Mouse (Mus musculus) embryonic facial prominence, embryonic 14.5 days (tissue): ENCODE data around the gene Kif3a. TPM values are rescaled to one million over a fixed set of nuclear protein-coding genes. Genes with fewer than 3 reads are reported as not detected.

Source experiments
- ATAC-seq: fragments of 200-750 bp; cut with Nextera tagmentation; 2 replicates; pipeline ENCODE4 v1.8.0; 2017; ENCODE audit warnings: low read depth, moderate number of reproducible peaks, moderate TSS enrichment
- DNase-seq: peaks from one replicate; pipeline ENCODE4 v3.0.0-alpha.2; 2015; ENCODE audit warnings: low spot score
- H3K27ac ChIP-seq: fragments of 300-500 bp; sonication (generic); replicated peaks from 2 replicates; pipeline ENCODE4 v1.5.1; 2014; ENCODE audit warnings: low read depth, mild to moderate bottlenecking, low read length, moderate library complexity
- H3K27me3 ChIP-seq: fragments of 300-500 bp; sonication (generic); replicated peaks from 2 replicates; pipeline ENCODE4 v1.6.1; 2014; ENCODE audit warnings: low read length; ENCODE audit not compliant: control insufficient read depth, insufficient read depth
- H3K36me3 ChIP-seq: fragments of 300-500 bp; sonication (generic); 2 replicates; pipeline ENCODE4 v1.6.1; 2014; ENCODE audit warnings: low read length, mixed read lengths; ENCODE audit not compliant: control insufficient read depth, insufficient read depth
- H3K4me1 ChIP-seq: fragments of 300-500 bp; sonication (generic); 2 replicates; pipeline ENCODE4 v1.6.1; 2014; ENCODE audit warnings: antibody characterized with exemption, low read length; ENCODE audit not compliant: control insufficient read depth, insufficient read depth
- H3K4me2 ChIP-seq: fragments of 300-500 bp; sonication (generic); 2 replicates; pipeline ENCODE4 v1.6.1; 2014; ENCODE audit warnings: low read depth, mild to moderate bottlenecking, low read length, moderate library complexity, mixed read lengths
- H3K4me3 ChIP-seq: fragments of 300-500 bp; sonication (generic); 2 replicates; pipeline ENCODE4 v1.5.1; 2014; ENCODE audit warnings: low read depth, mild to moderate bottlenecking, low read length
- H3K9ac ChIP-seq: fragments of 300-500 bp; sonication (generic); 2 replicates; pipeline ENCODE4 v1.6.1; 2014; ENCODE audit warnings: low read depth, mild to moderate bottlenecking, low read length, moderate library complexity, mixed read lengths
- H3K9me3 ChIP-seq: fragments of 300-500 bp; sonication (generic); 2 replicates; pipeline ENCODE4 v1.6.1; 2016; ENCODE audit warnings: low read length; ENCODE audit not compliant: control insufficient read depth
- WGBS: fragments of 180-500 bp; shearing (Covaris S2); extraction: QIAGEN DNeasy Blood & Tissue Kit; methylation state at CpG from one replicate; pipeline ENCODE4 v1.1.7; 2014; 5-methylcytosine and 5-hydroxymethylcytosine counted together
- polyA plus RNA-seq: library from polyadenylated mRNA; unstranded; fragments of >200 nt; fragmentation: Nextera tagmentation; extraction: Ambion mirVana; gene quantifications from 2 replicates; pipeline ENCODE4 v1.2.1, GENCODE M21; 2014

Gene Kif3a
- polyA plus RNA-seq, 1 experiment from 2014 or later: 77.0 TPM

DNA sequence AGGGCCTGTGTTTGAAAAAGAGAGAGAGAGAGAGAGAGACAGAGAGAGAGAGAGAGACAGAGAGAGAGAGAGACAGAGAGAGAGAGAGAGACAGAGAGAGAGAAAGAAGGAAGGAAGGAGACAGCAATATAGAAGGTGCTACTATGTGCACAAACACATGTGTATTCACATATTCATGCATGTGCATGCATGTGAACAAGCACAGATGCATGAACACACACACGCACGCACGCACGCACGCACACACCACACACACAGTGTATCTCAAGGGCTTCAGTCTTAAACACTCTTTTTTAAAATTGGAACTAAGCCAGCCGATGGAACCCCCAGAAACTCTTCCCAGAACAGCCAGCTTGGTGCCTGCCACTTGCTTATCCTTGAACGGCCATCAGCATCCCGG, 48.4 kb downstream of the Kif3a start:
- Histone ChIP-seq H3K4me1 (no peaks in the 10 kb centered on the region), H3K9ac (no peak overlapping the region), H3K27ac (no peak overlapping the region), H3K27me3 (no peaks in the 10 kb centered on the region), H3K4me3 (no peak overlapping the region), H3K4me2 (no peak overlapping the region), H3K36me3 (no peaks in the 10 kb centered on the region), H3K9me3 (no peaks in the 10 kb centered on the region)
- no peak for DNase-seq
- 94% methylated on average over 8 of the region's 8 CpGs for WGBS
- no peak for ATAC-seq

DNA sequence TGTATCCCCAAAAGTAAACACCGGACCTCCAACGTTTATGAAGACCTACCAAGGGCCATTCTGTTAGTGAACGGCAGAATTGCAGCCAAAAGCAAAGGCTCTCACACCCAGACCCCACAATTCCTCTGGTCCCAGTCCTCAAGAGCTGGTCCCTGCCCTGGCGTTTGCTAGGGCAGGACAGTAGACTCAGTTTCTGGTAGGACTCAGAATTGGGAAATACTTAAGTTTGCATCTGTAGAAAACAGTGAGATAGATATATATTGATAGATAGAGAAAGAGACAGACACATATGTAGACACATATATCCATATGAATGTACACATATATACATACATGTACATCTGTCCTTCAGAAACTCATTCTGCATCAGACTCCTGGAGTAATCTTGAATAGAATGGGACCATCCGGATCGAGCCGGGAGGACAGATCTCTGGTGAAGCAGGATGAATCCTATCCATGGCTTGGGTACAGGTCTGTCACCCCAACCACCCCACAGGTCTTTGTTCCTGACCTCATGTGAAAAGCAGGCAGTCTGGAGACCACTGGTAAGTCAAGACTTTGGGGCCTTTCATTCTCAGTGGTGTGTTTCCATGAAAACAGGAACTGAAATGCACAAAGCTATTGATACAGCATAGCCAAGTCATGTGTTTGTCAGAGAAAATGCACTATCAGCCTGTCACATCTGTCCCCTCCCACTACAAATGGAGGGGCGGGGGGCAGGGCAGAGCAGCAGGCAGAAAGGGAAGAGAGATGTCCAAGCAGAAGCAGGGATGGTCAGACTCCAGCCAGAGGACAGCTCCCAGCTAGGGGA, 49.8 kb downstream of the Kif3a start:
- Histone ChIP-seq H3K27ac (no peak overlapping the region), H3K36me3 (no peaks in the 10 kb centered on the region), H3K27me3 (no peaks in the 10 kb centered on the region), H3K4me1 (no peaks in the 10 kb centered on the region), H3K9ac (no peak overlapping the region), H3K9me3 (no peaks in the 10 kb centered on the region), H3K4me3 (no peak overlapping the region), H3K4me2 (no peak overlapping the region)
- ATAC-seq (no peak), DNase-seq (no peak)
- 82% methylated on average over 8 of the region's 8 CpGs for WGBS

DNA sequence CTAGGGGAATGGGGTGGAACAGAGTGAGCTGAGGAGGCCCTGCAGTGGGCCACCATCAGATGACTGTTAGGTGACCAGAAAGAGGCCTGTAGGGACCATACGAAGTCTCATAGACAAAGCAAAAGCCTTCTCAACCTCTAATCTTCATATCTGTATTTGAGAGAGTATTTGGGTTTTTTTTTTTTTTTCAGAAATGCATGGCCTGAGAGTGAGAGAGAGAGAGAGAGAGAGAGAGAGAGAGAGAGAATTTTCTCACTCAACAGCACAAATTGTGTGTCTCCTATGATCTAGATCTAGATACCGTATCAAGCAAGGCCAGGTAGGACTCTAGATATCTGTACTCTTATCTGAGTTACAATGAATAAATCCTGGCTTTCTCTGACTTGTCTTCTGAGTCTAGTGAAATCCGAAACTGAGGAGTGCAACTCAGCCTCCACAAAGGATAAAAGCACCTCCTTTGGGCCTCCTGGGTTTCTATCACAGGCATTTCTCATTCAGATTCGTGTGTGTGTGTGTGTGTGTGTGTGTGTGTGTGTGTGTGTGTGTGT, 50.5 kb downstream of the Kif3a start:
- Histone ChIP-seq H3K4me1 (no peaks in the 10 kb centered on the region), H3K9me3 (no peaks in the 10 kb centered on the region), H3K36me3 (no peaks in the 10 kb centered on the region), H3K4me2 (no peak overlapping the region), H3K27me3 (no peaks in the 10 kb centered on the region), H3K27ac (no peak overlapping the region), H3K9ac (no peak overlapping the region), H3K4me3 (no peak overlapping the region)
- 61% methylated on average over 4 of the region's 4 CpGs for WGBS
- DNase-seq: no peak
- no peak for ATAC-seq

DNA sequence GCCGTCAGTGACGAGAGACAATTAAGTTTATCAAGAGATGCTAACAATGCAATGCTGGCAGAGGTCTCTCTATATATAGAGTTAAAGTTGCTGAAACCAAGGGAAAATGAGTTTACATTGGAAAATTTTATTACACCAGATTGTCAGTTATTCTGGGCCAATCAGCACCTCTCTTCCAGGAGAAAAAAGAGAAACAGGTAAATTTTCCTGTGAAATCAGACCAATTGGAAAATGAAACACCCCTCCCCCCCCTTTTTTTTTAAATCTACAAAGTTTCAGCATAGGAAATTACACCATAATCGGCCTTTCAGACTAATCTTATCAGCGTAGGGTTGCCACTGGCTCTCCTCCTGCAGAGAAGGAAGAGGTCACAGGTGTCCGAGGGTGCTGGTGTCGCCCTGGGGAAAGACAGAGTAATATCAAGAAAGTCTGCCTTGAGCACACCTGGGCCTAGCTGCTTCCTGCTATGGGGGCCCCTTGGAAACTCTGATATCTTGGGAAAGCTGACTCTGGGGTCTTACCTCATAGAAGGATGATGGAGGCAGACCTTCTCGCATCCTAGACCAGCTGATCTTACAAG, 51.5 kb downstream of the Kif3a start, which contains the start of gene Il4:
TSS of gene Il4 (minus strand) at position 51 of the 580 bp plus-strand sequence.
- Histone ChIP-seq H3K4me3 (no peak within 1 kb of the TSS), H3K9ac (no peak within 1 kb of the TSS), H3K4me2 (no peak within 1 kb of the TSS), H3K4me1 (no peaks in the 10 kb centered on the region), H3K27ac (no peak within 1 kb of the TSS), H3K27me3 (no peaks in the 10 kb centered on the region), H3K36me3 (no peaks in the 10 kb centered on the region), H3K9me3 (no peaks in the 10 kb centered on the region)
- WGBS: 82% methylated on average over 7 of the region's 7 CpGs
- DNase-seq (no peak), ATAC-seq (no peak)

GRCm38 (mm10) chr11:53619428-53619827, 52.2 kb downstream of the Kif3a start:
- no peak for ATAC-seq
- DNase-seq: no peak
- no peaks in the 10 kb centered on the region for H3K9me3 ChIP-seq
- no peak overlapping the region for H3K27ac ChIP-seq
- H3K27me3 ChIP-seq: no peaks in the 10 kb centered on the region
- H3K9ac ChIP-seq: no peak overlapping the region
- 68% methylated on average over 6 of the region's 6 CpGs for WGBS
- H3K4me1 ChIP-seq: no peaks in the 10 kb centered on the region
- H3K4me2 ChIP-seq: no peak overlapping the region
- H3K4me3 ChIP-seq: no peak overlapping the region
- no peaks in the 10 kb centered on the region for H3K36me3 ChIP-seq

DNA sequence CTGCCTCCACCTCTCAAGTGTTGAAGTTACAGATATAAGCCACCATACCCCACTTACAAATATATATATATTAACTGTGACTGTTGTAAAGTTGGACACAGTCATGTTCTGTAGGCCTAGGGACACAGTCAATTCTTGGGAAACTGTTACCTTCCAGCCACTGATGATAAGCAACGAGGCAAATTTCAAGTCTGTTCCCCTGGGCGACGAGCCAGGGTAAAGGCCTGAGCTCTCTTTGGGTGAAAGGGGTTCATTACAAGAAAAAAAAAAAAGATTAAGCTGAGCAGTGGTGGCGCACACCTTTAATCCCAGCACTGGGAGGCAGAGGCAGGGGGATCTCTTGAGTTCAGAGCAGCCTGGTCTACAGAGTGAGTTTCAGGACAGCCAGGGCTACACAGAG, 52.9 kb downstream of the Kif3a start:
- H3K9me3 ChIP-seq: no peaks in the 10 kb centered on the region
- no peak overlapping the region for H3K4me3 ChIP-seq
- DNase-seq: no peak
- H3K4me1 ChIP-seq: no peaks in the 10 kb centered on the region
- no peak for ATAC-seq
- no peaks in the 10 kb centered on the region for H3K36me3 ChIP-seq
- no peak overlapping the region for H3K9ac ChIP-seq
- WGBS: 90% methylated on average over 4 of the region's 4 CpGs
- H3K27me3 ChIP-seq: no peaks in the 10 kb centered on the region
- H3K27ac ChIP-seq: no peak overlapping the region
- H3K4me2 ChIP-seq: no peak overlapping the region

GRCm38 (mm10) chr11:53621582-53622439, 54.6 kb downstream of the Kif3a start:
- 85% methylated on average over 11 of the region's 11 CpGs for WGBS
- Histone ChIP-seq H3K9me3 (no peaks in the 10 kb centered on the region), H3K4me3 (no peak overlapping the region), H3K27ac (no peak overlapping the region), H3K4me1 (no peaks in the 10 kb centered on the region), H3K4me2 (no peak overlapping the region), H3K9ac (no peak overlapping the region), H3K27me3 (no peaks in the 10 kb centered on the region), H3K36me3 (no peaks in the 10 kb centered on the region)
- no peak for ATAC-seq
- DNase-seq: no peak

GRCm38 (mm10) chr11:53622440-53622806, 55.2 kb downstream of the Kif3a start:
- ATAC-seq: no peak
- Histone ChIP-seq H3K27ac (no peak overlapping the region), H3K27me3 (no peaks in the 10 kb centered on the region), H3K36me3 (no peaks in the 10 kb centered on the region), H3K9ac (no peak overlapping the region), H3K4me1 (no peaks in the 10 kb centered on the region), H3K4me3 (no peak overlapping the region), H3K9me3 (no peaks in the 10 kb centered on the region), H3K4me2 (no peak overlapping the region)
- DNase-seq: no peak
- 65% methylated on average over 6 of the region's 6 CpGs for WGBS
